Mouse (Mus musculus) heart, embryonic 15.5 days (tissue): ENCODE results near the gene Abl2. TPM values are rescaled to one million over a fixed set of nuclear protein-coding genes. Genes with fewer than 3 reads are reported as not detected.
A peak's percentile ranks its signal among the peaks of the same experiment; 100 is the strongest.

ENCODE experiments used
- ATAC-seq: fragments of 200-750 bp; cut with Nextera tagmentation; replicated peaks from 2 replicates; pipeline ENCODE4 v1.8.0; 2017; ENCODE audit warnings: low read depth, moderate TSS enrichment; ENCODE audit not compliant: insufficient number of reproducible peaks, insufficient read depth, low FRiP score
- H3K27ac ChIP-seq: fragments of 300-500 bp; sonication (generic); 2 replicates; pipeline ENCODE4 v1.5.1; 2015; ENCODE audit warnings: mild to moderate bottlenecking, inconsistent platforms
- H3K27me3 ChIP-seq: fragments of 300-500 bp; sonication (generic); 2 replicates; pipeline ENCODE4 v1.6.1; 2015; ENCODE audit warnings: inconsistent platforms
- H3K36me3 ChIP-seq: fragments of 300-500 bp; sonication (generic); 2 replicates; pipeline ENCODE4 v1.6.1; 2015; ENCODE audit warnings: mild to moderate bottlenecking, inconsistent platforms
- H3K4me1 ChIP-seq: fragments of 300-500 bp; sonication (generic); replicated peaks from 2 replicates; pipeline ENCODE4 v1.6.1; 2015; ENCODE audit warnings: inconsistent platforms
- H3K4me2 ChIP-seq: fragments of 300-500 bp; sonication (generic); 2 replicates; pipeline ENCODE4 v1.6.1; 2015; ENCODE audit warnings: inconsistent platforms, mild to moderate bottlenecking, moderate library complexity
- H3K4me3 ChIP-seq: fragments of 300-500 bp; sonication (generic); 2 replicates; pipeline ENCODE4 v1.5.1; 2015; ENCODE audit warnings: mild to moderate bottlenecking, inconsistent platforms
- H3K9ac ChIP-seq: fragments of 300-500 bp; sonication (generic); 2 replicates; pipeline ENCODE4 v1.6.1; 2015; ENCODE audit warnings: mild to moderate bottlenecking, inconsistent platforms
- H3K9me3 ChIP-seq: fragments of 300-500 bp; sonication (generic); replicated peaks from 2 replicates; pipeline ENCODE4 v1.6.1; 2016; ENCODE audit warnings: inconsistent platforms
- WGBS: fragments of 180-500 bp; shearing (Covaris S2); methylation state at CpG from one replicate; pipeline ENCODE4 v1.1.7; 2015; ENCODE audit warnings: mixed read lengths; 5-methylcytosine and 5-hydroxymethylcytosine counted together
- polyA plus RNA-seq: library from polyadenylated mRNA; unstranded; fragments of >200 nt; fragmentation: Nextera tagmentation; extraction: Ambion mirVana; gene quantifications from 2 replicates; pipeline ENCODE4 v1.2.1, GENCODE M21; 2015

Abl2 gene
- polyA plus RNA-seq, 1 experiment from 2014 or later: 2.8 TPM

GRCm38 (mm10) chr1:156672720-156673475 is 114.3 kb downstream of the Abl2 start:
- ATAC-seq: no peak
- H3K36me3 ChIP-seq: no peaks in the 10 kb centered on the region
- no peaks in the 10 kb centered on the region for H3K9me3 ChIP-seq
- peaks cover 24% of the 10 kb centered on the region for H3K4me1 ChIP-seq
- peak overlapping the region; percentile 97 for H3K4me2 ChIP-seq
- 18% methylated on average over 14 of the region's 14 CpGs for WGBS
- no peaks in the 10 kb centered on the region for H3K27me3 ChIP-seq
- H3K9ac ChIP-seq: peak overlapping the region; percentile 73
- peak overlapping the region; percentile 66; the same call in 1 of the 2 replicates for H3K27ac ChIP-seq
- peak overlapping the region; percentile 74 for H3K4me3 ChIP-seq

- Histone ChIP-seq H3K4me3 (peak overlapping the region; percentile 74), H3K27me3 (no peaks in the 10 kb centered on the region), H3K4me1 (peaks cover 19% of the 10 kb centered on the region), H3K36me3 (no peaks in the 10 kb centered on the region), H3K4me2 (peak overlapping the region; percentile 97), H3K9me3 (no peaks in the 10 kb centered on the region), H3K27ac (peak overlapping the region; percentile 66), H3K9ac (peak overlapping the region; percentile 73)
- under 1% methylated on average over 29 of the region's 29 CpGs for WGBS
- ATAC-seq: peak; percentile 12; the same call in 1 of the 2 replicates
These were observed 115.0 kb downstream of the Abl2 start for GRCm38 (mm10) chr1:156673476-156674194.

GRCm38 (mm10) chr1:156674195-156675000 is 115.8 kb downstream of the Abl2 start, which contains the start of gene Tor3a:
Gene Tor3a (minus strand): TSS chr1:156674356.
- Histone ChIP-seq H3K4me3 (peak within 1 kb of the TSS; percentile 74), H3K27me3 (no peaks in the 10 kb centered on the region), H3K9me3 (no peaks in the 10 kb centered on the region), H3K9ac (peak within 1 kb of the TSS; percentile 73), H3K4me2 (peak within 1 kb of the TSS; percentile 97), H3K36me3 (no peaks in the 10 kb centered on the region), H3K4me1 (peaks cover 16% of the 10 kb centered on the region), H3K27ac (peak within 1 kb of the TSS; percentile 66)
- ATAC-seq: peak; percentile 72
- WGBS: 8% methylated on average over 37 of the region's 37 CpGs

- Histone ChIP-seq H3K36me3 (peaks cover 5% of the 10 kb centered on the region; the same call in 1 of the 2 replicates), H3K4me1 (peaks cover 16% of the 10 kb centered on the region), H3K27me3 (no peaks in the 10 kb centered on the region), H3K9me3 (no peaks in the 10 kb centered on the region), H3K4me2 (no peak overlapping the region), H3K9ac (no peak overlapping the region), H3K4me3 (no peak overlapping the region), H3K27ac (no peak overlapping the region)
- WGBS: 29% methylated on average over 12 of the region's 12 CpGs
- ATAC-seq: no peak
These were observed 117.6 kb downstream of the Abl2 start for GRCm38 (mm10) chr1:156676171-156676570.

- H3K9me3 ChIP-seq: no peaks in the 10 kb centered on the region
- H3K27ac ChIP-seq: no peak overlapping the region
- peaks cover 9% of the 10 kb centered on the region; the same call in 1 of the 2 replicates for H3K36me3 ChIP-seq
- no peaks in the 10 kb centered on the region for H3K27me3 ChIP-seq
- WGBS: 61% methylated on average over 5 of the region's 5 CpGs
- H3K4me2 ChIP-seq: no peak overlapping the region
- no peak overlapping the region for H3K4me3 ChIP-seq
- peaks cover 16% of the 10 kb centered on the region for H3K4me1 ChIP-seq
- no peak overlapping the region for H3K9ac ChIP-seq
- no peak for ATAC-seq
These were observed 118.0 kb downstream of the Abl2 start for GRCm38 (mm10) chr1:156676596-156676995.

- H3K4me3 ChIP-seq: no peak overlapping the region
- 87% methylated on average over 3 of the region's 3 CpGs for WGBS
- ATAC-seq: no peak
- H3K9ac ChIP-seq: no peak overlapping the region
- peaks cover 16% of the 10 kb centered on the region for H3K4me1 ChIP-seq
- no peaks in the 10 kb centered on the region for H3K27me3 ChIP-seq
- H3K4me2 ChIP-seq: no peak overlapping the region
- no peaks in the 10 kb centered on the region for H3K9me3 ChIP-seq
- no peak overlapping the region for H3K27ac ChIP-seq
- peaks cover 12% of the 10 kb centered on the region; the same call in 1 of the 2 replicates for H3K36me3 ChIP-seq
These were observed 118.6 kb downstream of the Abl2 start for GRCm38 (mm10) chr1:156677230-156677629.

- Histone ChIP-seq H3K4me3 (no peak overlapping the region), H3K4me2 (no peak overlapping the region), H3K4me1 (peaks cover 7% of the 10 kb centered on the region), H3K27me3 (no peaks in the 10 kb centered on the region), H3K27ac (no peak overlapping the region), H3K9me3 (no peaks in the 10 kb centered on the region), H3K9ac (no peak overlapping the region), H3K36me3 (peaks cover 27% of the 10 kb centered on the region)
- WGBS: 64% methylated on average over 9 of the region's 9 CpGs
- no peak for ATAC-seq
These were observed 121.0 kb downstream of the Abl2 start for GRCm38 (mm10) chr1:156679599-156679998.

GRCm38 (mm10) chr1:156686025-156686661 is 127.6 kb downstream of the Abl2 start:
- no peak overlapping the region for H3K27ac ChIP-seq
- no peak for ATAC-seq
- no peak overlapping the region for H3K4me3 ChIP-seq
- WGBS: 75% methylated on average over 7 of the region's 7 CpGs
- no peak overlapping the region for H3K4me2 ChIP-seq
- H3K36me3 ChIP-seq: peaks cover 70% of the 10 kb centered on the region
- H3K9ac ChIP-seq: no peak overlapping the region
- no peaks in the 10 kb centered on the region for H3K27me3 ChIP-seq
- no peaks in the 10 kb centered on the region for H3K4me1 ChIP-seq
- H3K9me3 ChIP-seq: no peaks in the 10 kb centered on the region
